In the genomic region with DNA sequence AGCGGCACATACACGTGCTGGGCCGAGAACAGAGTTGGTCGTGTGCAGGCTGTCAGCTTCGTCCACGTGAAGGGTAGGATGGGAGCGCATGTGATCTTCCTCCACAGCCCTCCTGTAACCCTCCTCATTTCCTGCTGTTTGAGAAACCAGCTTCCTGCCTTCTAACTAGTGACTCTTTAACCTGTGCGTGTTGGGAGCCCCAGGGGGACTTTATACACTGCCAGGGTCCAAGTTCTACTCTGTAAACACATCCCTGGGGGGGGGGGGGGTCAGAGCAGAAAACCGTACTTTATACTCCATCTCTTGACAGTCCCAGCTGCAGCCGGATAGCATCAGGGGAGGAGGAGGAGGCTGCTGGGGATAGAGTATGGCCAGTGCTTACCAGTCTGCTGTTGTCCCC, we compare ENCODE assay signal across 22 mouse cellular contexts. TPM values are rescaled to one million over a fixed set of nuclear protein-coding genes. Genes with fewer than 3 reads are reported as not detected.
DNase-seq lines count a peak whose midpoint lies in the region; ATAC-seq and TF ChIP-seq lines count a peak whose summit lies in the region.
"Had no signal": no experiment of that assay in that cellular context is flagged by ENCODE, and none has a peak within 500 bp of the region (broad histone marks: within the 10 kb centered on the region; RNA-seq: fewer than 3 reads in every experiment).

No protein-coding gene starts in this region.

- H3K4me2 ChIP-seq in kidney, embryonic 14.5 days (replicated peaks; ENCODE audit: low read depth, low read length) = no peak overlapping the region
- no peak overlapping the region for H3K4me2 ChIP-seq in liver, embryonic 15.5 days
- H3K4me2 ChIP-seq: heart, embryonic 11.5 days; hindbrain, embryonic 13.5 days; limb, embryonic 13.5 days; stomach, embryonic 15.5 days had no signal

- ATAC-seq in kidney, embryonic 14.5 days (ENCODE audit: low FRiP score, low TSS enrichment) = no peak
- peak; percentile 68 for ATAC-seq in liver, embryonic 15.5 days (ENCODE audit: insufficient read depth)
- no peak for ATAC-seq in erythroblast, adult 5-6 weeks (replicated peaks; ENCODE audit: low FRiP score, poor library complexity, severe bottlenecking)
- ATAC-seq: activated CD4-positive, CD25-positive, alpha-beta regulatory T cell, adult 4 months; forebrain, postnatal 0 days; inflammation-experienced regulatory T-cells, adult 6 months had no signal

- no peaks in the 10 kb centered on the region for H3K9me3 ChIP-seq in kidney, embryonic 14.5 days (ENCODE audit: control insufficient read depth, low read length)
- no peaks in the 10 kb centered on the region for H3K9me3 ChIP-seq in liver, embryonic 15.5 days (replicated peaks)
- H3K9me3 ChIP-seq: G1E; hindbrain, embryonic 13.5 days; limb, embryonic 13.5 days; stomach, embryonic 15.5 days had no signal

- peak; percentile 86 for DNase-seq in kidney, adult 11 months
- DNase-seq in kidney, adult 2 months = peak; percentile 80
- peak; percentile 71 for DNase-seq in kidney, postnatal 14 days
- no peak for DNase-seq in urinary bladder, postnatal 25 days (ENCODE audit: low spot score)
- DNase-seq in spleen, postnatal 10 days (ENCODE audit: low spot score in 2 of 2) = no peak
- DNase-seq: adrenal gland, postnatal 14 days; cerebellum, adult 9-11 months; forebrain, postnatal 0 days; gastrocnemius, postnatal 36 days; heart, postnatal 10 days; lung, postnatal 4 days; right cerebral cortex, postnatal 14 days had no signal

- TF ChIP-seq POLR2A in kidney, adult 2 months (IDR thresholded peaks at IDR 0.05; ENCODE audit: low read depth, low read length) = no peak

- H3K4me1 ChIP-seq in kidney, embryonic 14.5 days (ENCODE audit: control insufficient read depth, insufficient read depth, low read length) = no peaks in the 10 kb centered on the region
- peaks cover 14% of the 10 kb centered on the region; the same call in 1 of the 2 replicates for H3K4me1 ChIP-seq in kidney, adult 2 months (ENCODE audit: control insufficient read depth, insufficient read depth, low read length)
- peaks cover 12% of the 10 kb centered on the region; the same call in 1 of the 2 replicates for H3K4me1 ChIP-seq in liver, embryonic 15.5 days (replicated peaks)
- H3K4me1 ChIP-seq: hindbrain, embryonic 13.5 days; stomach, embryonic 15.5 days had no signal

- no peaks in the 10 kb centered on the region for H3K27me3 ChIP-seq in kidney, embryonic 14.5 days (ENCODE audit: control insufficient read depth, insufficient read depth, low read length)
- no peaks in the 10 kb centered on the region for H3K27me3 ChIP-seq in kidney, adult 2 months (replicated peaks; ENCODE audit: control insufficient read depth, insufficient read depth, low read length)
- H3K27me3 ChIP-seq in liver, embryonic 15.5 days = no peaks in the 10 kb centered on the region; the same call in 1 of the 2 replicates
- H3K27me3 ChIP-seq: stomach, embryonic 15.5 days had no signal

- H3K36me3 ChIP-seq in kidney, embryonic 14.5 days (ENCODE audit: control insufficient read depth, insufficient read depth, low read length) = no peaks in the 10 kb centered on the region
- no peaks in the 10 kb centered on the region for H3K36me3 ChIP-seq in kidney, adult 2 months (ENCODE audit: control insufficient read depth, insufficient read depth, low read length)
- H3K36me3 ChIP-seq in liver, embryonic 15.5 days (replicated peaks) = no peaks in the 10 kb centered on the region
- H3K36me3 ChIP-seq: G1E; hindbrain, embryonic 13.5 days; limb, embryonic 13.5 days; stomach, embryonic 15.5 days had no signal

- TF ChIP-seq CTCF in kidney, adult 2 months (conservative IDR thresholded peaks at IDR 0.05; ENCODE audit: insufficient read depth, insufficient read length, low read depth, low read length) = no peak

- no peak overlapping the region for H3K4me3 ChIP-seq in kidney, embryonic 14.5 days (ENCODE audit: low read length)
- no peak overlapping the region; the same call in 1 of the 2 replicates for H3K4me3 ChIP-seq in kidney, adult 2 months (ENCODE audit: insufficient read depth, low read depth, low read length)
- no peak overlapping the region for H3K4me3 ChIP-seq in liver, embryonic 15.5 days (replicated peaks)
- H3K4me3 ChIP-seq: hindbrain, embryonic 13.5 days; limb, embryonic 13.5 days; stomach, embryonic 15.5 days had no signal

- no peak overlapping the region for H3K9ac ChIP-seq in kidney, embryonic 14.5 days (ENCODE audit: low read depth, low read length)
- H3K9ac ChIP-seq in liver, embryonic 15.5 days = no peak overlapping the region
- H3K9ac ChIP-seq: forebrain, postnatal 0 days; hindbrain, embryonic 13.5 days; limb, embryonic 13.5 days; stomach, embryonic 15.5 days had no signal

- 54% methylated on average over 10 of the region's 10 CpGs for WGBS in kidney, embryonic 14.5 days
- 41% methylated on average over 10 of the region's 10 CpGs for WGBS in kidney, adult 2 months
- WGBS in liver, embryonic 15.5 days (ENCODE audit: insufficient replicate concordance) = 37% methylated on average over 10 of the region's 10 CpGs

- H3K27ac ChIP-seq in kidney, embryonic 14.5 days (ENCODE audit: low read depth, low read length) = no peak overlapping the region
- H3K27ac ChIP-seq in kidney, adult 2 months (ENCODE audit: insufficient read depth, low read depth, low read length) = peak overlapping the region; percentile 67
- H3K27ac ChIP-seq in liver, embryonic 15.5 days (replicated peaks) = no peak overlapping the region
- H3K27ac ChIP-seq: hindbrain, embryonic 13.5 days; limb, embryonic 13.5 days; stomach, embryonic 15.5 days had no signal

RNA-seq across cellular contexts. Expression of gene Ass1, which starts 35.3 kb away (rescaled TPM):
- 13.8 and 20.3 TPM in 2 replicates for polyA plus RNA-seq in kidney, embryonic 14.5 days (2014; fragmentation: Nextera tagmentation; extraction: Ambion mirVana)
- polyA plus RNA-seq in kidney, adult 2 months (2012; rRNA removed) = 2,247 and 2,656 TPM in 2 replicates
- 232 and 321 TPM in 2 replicates for polyA plus RNA-seq in liver, embryonic 15.5 days (2015; fragmentation: Nextera tagmentation; extraction: Ambion mirVana)
- 18.4 and 33.2 TPM in 2 replicates for total RNA-seq in erythroblast, adult 5-6 weeks (2015; ENCODE audit: low replicate concordance)
- total RNA-seq in erythroblast, adult 5-6 weeks (2017; ENCODE audit: low replicate concordance) = 3.7 and 17.6 TPM in 2 replicates
- total RNA-seq: G1E had no signal
- polyA plus RNA-seq: G1E had no signal

Comparison
In these comparisons a context has a peak if more than half of its experiments do, and no peak if none do; other contexts are left out.
1. DNase-seq: peak in kidney, adult 11 months (single experiment), kidney, adult 2 months (single experiment) and kidney, postnatal 14 days (single experiment); none in urinary bladder, postnatal 25 days (single experiment) and spleen, postnatal 10 days (0 of 2).